Mouse (Mus musculus): ENCODE measurements around the gene Dlec1. TPM values are rescaled to one million over a fixed set of nuclear protein-coding genes. Genes with fewer than 3 reads are reported as not detected.

The Dlec1 gene
- polyA plus RNA-seq (2014; fragmentation: Illumina TruSeq; extraction: RNeasy Lipid Tissue Mini Kit (QIAGEN cat#74804)): 0.54 TPM

GRCm38 (mm10) chr9:119101992-119102782 is at the start of gene Dlec1:
Dlec1 (plus strand) TSS chr9:119102478.

GRCm38 (mm10) chr9:119093419-119094295 is 8.6 kb upstream of the Dlec1 start, which contains the start of gene Plcd1:
Plcd1 (minus strand) TSS chr9:119093502.

GRCm38 (mm10) chr9:119156278-119157201 is 54.3 kb downstream of the Dlec1 start, which contains the start of gene Acaa1b:
Acaa1b (minus strand) TSS chr9:119157093.

GRCm38 (mm10) chr9:119158861-119159260 is 56.6 kb downstream of the Dlec1 start, which contains the start of gene Gm47289:
Gm47289 (plus strand) TSS chr9:119159161.

Other genes starting within 250 kb of the Dlec1 start
- gene Ctdspl, start 176.0 kb upstream of the Dlec1 start, polyA plus RNA-seq (2014; fragmentation: Illumina TruSeq; extraction: RNeasy Lipid Tissue Mini Kit (QIAGEN cat#74804)): 23.2 TPM
- gene Vill, start 49.7 kb upstream of the Dlec1 start, polyA plus RNA-seq (2014; fragmentation: Illumina TruSeq; extraction: RNeasy Lipid Tissue Mini Kit (QIAGEN cat#74804)): 0.97 TPM
- gene Plcd1, start 9.0 kb upstream of the Dlec1 start, polyA plus RNA-seq (2014; fragmentation: Illumina TruSeq; extraction: RNeasy Lipid Tissue Mini Kit (QIAGEN cat#74804)): 0.54 TPM
- not detected for gene Acaa1b, start 54.6 kb downstream of the Dlec1 start, polyA plus RNA-seq (2014; fragmentation: Illumina TruSeq; extraction: RNeasy Lipid Tissue Mini Kit (QIAGEN cat#74804))
- gene Gm47289, start 56.7 kb downstream of the Dlec1 start, polyA plus RNA-seq (2014; fragmentation: Illumina TruSeq; extraction: RNeasy Lipid Tissue Mini Kit (QIAGEN cat#74804)): not detected
- gene Slc22a13, start 106.6 kb downstream of the Dlec1 start, polyA plus RNA-seq (2014; fragmentation: Illumina TruSeq; extraction: RNeasy Lipid Tissue Mini Kit (QIAGEN cat#74804)): not detected
- 45.6 TPM for gene Oxsr1, start 219.9 kb downstream of the Dlec1 start, polyA plus RNA-seq (2014; fragmentation: Illumina TruSeq; extraction: RNeasy Lipid Tissue Mini Kit (QIAGEN cat#74804))
- 1.00 TPM for gene Acaa1a, start 237.2 kb downstream of the Dlec1 start, polyA plus RNA-seq (2014; fragmentation: Illumina TruSeq; extraction: RNeasy Lipid Tissue Mini Kit (QIAGEN cat#74804))
- gene Myd88, start 238.9 kb downstream of the Dlec1 start, polyA plus RNA-seq (2014; fragmentation: Illumina TruSeq; extraction: RNeasy Lipid Tissue Mini Kit (QIAGEN cat#74804)): 6.6 TPM

All from ovary, adult 10 weeks (tissue).